Mouse (Mus musculus) gonadal fat pad, adult 2 months (tissue): ENCODE measurements around the gene Sema3g. TPM values are rescaled to one million over a fixed set of nuclear protein-coding genes. Genes with fewer than 3 reads are reported as not detected.

Experiments used
- DNase-seq: peaks from one replicate; pipeline ENCODE4 v3.0.0-alpha.2; 2012; ENCODE audit warnings: low read depth
- polyA plus RNA-seq: library from polyadenylated mRNA; depleted of rRNA; stranded (reverse); fragments of >200 nt; gene quantifications from 2 replicates; pipeline ENCODE4 v1.2.3, GENCODE M21; 2012; rRNA removed

Sema3g gene
- 11.8 and 13.5 TPM in 2 replicates for polyA plus RNA-seq

DNA sequence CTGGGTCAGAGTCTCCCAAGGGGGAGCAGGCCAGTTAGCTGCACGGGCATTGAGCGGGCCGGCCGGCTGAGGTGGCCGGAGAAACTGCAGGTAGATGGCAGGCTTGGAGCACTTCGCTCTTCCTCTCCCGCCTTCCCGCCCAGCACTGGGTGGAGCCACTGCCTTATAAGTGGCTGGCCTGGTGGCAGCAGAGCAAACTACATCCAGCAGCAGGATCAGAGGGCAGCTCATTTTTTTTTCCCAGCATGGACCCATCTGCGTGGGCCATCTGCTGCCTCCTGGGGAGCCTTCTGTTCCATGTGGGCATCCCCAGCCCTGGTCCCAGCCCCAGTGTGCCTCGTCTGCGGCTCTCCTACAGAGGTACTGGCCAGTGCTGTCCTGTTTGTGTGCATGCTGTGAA lies at the start of gene Sema3g:
Gene Sema3g (plus strand): TSS at position 195 of the 400 bp plus-strand sequence.
- no peak for DNase-seq

DNA sequence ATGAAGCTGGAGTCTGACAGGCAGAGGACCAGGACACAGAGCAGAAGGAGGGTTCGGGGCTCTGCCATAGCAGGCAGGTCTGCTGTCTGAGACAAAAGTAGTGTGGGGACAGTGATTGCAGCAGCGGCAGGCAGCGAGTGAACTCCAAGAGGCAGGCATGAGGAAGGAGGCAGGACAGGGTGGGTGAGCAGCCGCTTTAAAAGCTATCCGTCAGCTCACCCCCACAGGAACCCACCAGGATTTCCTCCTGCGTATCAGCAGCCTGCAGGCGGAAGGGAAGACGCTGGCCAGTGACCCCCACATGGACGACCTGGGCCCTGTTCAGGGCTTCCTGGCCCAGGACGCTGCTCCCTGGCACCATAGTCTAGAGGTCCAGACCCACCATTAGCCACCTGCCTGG lies 49.2 kb upstream of the Sema3g start, which contains the start of gene Stab1:
Gene Stab1 (minus strand): TSS at position 217 of the 400 bp plus-strand sequence.
- no peak for DNase-seq

DNA sequence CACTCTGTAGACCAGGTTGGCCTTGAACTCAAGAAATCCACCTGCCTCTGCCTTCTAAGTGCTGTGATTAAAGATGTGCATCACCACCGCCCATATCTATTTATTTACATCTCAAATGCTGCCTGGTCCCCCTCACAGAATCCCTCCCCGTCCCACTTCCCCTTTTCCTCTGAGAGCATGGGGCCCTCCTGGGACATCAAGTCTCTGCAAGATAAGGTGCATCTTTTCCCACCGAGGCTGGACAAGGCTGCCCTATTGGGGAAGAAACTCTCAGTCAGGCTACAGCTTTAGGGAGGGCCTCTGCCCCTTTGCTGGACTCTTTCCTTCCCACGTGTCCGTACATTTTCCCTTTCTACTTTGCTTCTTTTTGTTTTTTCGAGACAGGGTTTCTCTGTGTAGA lies 48.2 kb upstream of the Sema3g start:
- DNase-seq, result no peak

DNA sequence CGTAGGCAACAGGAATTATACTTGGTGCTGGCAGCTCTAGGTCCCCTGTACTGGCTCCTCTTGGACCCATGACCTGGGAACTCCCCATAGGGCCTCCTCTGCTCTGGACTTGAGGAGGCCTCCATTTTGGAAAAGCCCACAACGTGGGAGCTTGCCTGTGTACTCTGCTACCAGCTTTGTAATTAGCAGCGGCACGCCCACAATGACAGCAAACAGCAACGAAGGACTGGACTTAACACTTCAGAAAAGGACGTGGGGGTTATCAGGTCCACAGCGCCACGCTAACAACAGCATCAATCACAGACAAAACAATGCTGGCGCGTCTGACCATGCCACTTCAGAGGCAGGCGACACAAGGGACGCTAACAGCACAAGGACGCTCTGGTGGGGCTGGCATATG lies 46.7 kb upstream of the Sema3g start:
- no peak for DNase-seq

DNA sequence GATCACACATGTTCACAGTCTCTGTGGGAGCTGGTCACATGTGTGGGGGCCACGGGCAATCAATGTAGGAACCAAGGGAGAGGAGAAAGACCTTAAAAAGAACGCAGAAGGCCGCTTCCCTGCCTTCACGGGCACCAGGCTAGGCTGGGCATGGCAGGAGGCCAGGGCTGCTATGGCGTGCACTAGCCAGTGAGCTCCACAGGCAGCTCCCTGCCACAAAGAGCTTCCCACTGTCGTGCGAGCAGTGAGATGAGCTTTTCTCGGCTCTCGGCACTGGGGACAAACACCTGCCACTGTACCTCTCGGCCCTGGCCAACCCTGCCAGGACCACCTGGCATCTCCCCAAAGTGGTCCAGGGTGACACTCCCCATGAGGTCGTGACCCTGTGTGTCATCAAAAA lies 46.3 kb upstream of the Sema3g start:
- no peak for DNase-seq

DNA sequence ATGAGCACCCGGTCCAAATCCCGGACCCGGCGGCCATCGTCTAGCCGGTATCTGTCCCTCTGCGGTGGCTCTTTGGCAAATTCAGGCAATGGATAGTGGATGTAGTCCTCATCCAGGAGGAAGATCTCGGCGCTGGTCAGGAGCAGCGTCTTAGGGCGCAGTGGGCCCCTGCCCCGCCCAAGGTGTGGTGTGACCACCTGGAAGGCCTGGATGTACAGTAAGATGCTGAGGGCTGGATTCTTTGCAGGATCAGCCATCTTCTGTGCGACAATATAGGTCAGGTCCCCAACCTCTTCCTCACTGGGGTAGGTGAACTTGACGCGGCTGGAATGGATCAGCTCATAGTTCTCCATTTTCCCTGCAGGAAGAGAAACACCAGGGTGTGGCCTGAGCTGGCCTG lies 45.8 kb upstream of the Sema3g start:
- DNase-seq, result no peak

DNA sequence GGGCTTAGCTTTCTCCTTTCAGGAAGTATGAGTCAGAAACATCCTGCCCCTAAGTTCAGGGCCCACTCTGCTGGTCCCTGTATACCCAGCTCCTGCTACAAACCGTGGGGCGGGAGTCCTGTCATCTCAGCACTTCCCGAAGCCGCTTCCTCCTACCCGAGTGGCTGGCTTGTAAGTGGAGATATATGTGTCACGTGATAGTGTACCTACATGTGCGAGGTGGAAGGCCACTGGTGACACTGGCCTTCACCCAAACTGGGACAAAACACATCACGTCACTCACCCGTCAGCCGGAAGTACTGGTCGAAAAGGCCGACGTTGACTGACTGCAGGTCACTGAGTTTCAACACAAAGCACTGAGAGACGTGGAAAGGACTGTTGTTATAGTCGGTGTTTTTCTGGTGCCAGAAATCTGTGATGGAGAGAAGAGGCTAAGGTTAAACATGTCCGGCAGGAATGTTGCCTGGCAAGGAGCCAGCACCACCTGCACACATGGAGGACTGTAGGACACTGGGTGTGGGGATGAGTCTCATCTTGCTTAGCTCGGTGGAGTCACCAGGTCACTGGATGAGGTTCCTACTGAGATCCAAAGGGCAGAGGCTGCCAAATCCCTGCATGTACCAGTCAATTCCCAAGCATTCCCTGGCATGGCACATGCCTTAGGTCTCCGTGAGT lies 44.7 kb upstream of the Sema3g start:
- DNase-seq, result no peak

DNA sequence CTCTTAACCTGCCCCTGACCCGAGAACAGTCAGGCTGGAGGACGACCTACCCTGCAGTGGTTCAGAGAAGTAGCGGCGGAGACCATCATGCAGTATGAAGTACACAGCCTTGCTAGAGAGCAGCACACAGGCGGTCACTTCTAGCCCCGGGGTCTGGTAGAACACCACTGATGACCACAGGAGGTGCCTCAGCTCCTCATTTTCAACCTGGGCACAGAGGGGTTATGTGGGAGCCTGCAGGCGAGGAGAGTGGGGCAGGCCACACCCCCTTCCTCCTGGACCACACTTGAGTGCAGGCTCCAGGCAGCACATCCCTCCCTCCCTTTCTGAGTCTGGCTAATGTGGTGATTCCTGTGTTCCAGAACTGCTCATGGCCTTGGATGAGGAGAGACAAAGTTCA lies 44.1 kb upstream of the Sema3g start:
- DNase-seq, result no peak

DNA sequence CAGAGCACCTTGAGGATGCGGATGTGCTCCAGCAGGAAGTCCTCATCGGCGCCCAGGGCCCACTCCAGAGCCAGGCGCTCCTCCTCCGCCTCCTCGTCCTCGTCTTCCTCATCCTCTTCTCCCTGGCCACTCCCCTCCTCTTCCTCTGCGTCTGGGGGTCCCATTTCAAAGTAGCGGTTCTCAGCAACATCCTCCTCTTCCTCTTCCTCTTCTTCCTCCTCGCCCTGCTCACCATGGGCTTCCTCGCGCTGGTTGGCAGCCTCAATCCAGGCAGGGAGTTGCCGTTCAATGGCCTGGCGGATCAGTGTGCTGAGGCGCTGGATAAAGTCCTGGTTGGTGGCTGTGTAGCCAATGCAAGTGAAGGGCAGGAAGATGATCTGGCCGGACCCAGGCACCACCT lies 40.4 kb upstream of the Sema3g start:
- DNase-seq, result no peak

DNA sequence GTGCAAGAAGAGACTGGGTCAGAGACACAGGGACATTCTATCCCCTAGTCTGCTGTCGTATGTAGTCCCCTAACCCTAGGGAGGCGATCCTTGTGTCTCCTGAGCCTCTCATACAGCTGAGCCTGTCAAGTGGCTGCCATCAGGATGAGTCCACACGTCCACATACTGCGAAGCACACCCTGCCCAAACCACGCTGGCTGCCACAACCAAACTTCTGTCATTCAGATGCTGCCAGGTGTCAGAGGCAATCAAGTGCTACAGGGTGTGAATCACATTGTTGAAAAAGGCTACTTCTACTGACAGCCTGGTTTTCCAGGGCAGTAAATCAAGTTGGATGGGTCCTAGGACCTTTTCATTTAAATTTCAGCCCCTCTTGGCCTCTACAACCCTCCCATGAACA lies 39.9 kb upstream of the Sema3g start:
- no peak for DNase-seq

DNA sequence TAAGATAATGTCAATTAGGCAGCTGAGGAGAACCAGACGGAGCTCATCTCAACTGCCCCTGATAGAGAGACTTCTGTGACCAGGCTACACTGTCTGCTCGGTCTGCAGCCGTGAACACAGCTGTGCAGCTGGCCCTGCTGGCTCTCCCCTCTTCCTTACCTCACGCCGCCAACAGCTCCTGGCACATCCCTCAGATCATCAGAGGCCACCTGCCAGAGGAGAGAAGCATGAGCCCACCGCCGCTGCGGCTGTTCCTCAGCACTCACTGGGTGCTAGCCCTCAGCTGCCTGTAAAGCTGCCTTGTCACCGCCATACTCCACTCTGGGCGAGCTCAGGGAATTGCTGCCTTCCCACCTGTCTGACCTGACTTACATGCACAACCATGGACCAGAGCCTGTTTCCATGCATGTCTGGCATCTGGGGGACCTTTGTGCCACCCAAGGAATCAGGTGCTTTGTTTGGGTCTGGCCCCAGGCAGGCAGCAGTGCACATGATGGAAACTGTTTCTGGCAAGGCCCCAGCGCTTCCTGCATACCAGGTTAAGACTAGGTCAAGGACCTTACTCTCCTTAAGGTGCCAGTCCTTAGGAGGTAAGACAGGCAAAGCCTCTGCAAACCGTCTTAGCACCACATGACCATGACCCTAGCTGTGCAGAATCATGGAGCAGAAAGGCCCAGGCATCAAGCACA lies 37.8 kb upstream of the Sema3g start:
- no peak for DNase-seq

DNA sequence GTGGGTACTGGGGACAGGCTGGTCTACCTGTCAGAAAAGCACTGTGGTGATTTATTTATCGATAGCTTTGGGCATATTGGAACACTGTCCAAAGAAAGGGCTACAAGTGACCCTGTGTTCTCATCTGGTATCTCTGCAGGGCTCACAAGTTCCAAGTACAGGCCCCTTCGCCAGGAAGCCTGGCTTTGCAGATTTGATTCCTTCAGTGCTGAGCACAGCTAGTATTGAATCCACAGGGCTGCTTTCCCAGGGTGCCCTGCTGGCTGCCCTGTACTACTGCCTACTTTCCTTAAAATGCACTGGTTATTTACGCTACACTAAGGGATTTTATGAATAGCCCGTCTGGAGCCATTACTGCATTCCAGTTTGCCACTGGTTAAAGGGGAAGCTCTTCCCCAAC lies 36.1 kb upstream of the Sema3g start:
- DNase-seq, result no peak

DNA sequence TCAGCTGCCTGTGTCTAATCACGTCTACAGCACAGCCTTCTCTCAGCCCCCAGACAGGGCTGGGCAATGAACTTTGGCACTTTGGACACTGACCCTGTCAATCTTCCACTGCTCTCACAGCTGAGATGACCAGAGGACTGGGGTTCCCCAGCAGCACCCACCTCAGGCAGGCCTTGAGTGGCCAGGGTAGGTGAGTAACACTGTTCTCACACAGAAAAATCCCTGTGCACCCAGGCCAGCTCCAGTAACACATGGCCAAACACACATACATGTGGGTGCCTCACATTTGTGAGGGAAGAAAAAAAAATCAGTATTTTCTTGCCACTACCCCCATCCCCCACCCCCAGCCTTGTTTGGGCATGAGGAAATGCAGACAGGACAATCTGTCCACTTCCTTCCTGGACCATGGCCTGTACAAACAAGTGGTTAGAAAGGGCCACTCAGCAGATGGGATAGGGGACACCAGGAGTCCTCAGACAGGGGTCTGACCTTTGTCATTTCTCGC lies 34.8 kb upstream of the Sema3g start:
- DNase-seq, result no peak

DNA sequence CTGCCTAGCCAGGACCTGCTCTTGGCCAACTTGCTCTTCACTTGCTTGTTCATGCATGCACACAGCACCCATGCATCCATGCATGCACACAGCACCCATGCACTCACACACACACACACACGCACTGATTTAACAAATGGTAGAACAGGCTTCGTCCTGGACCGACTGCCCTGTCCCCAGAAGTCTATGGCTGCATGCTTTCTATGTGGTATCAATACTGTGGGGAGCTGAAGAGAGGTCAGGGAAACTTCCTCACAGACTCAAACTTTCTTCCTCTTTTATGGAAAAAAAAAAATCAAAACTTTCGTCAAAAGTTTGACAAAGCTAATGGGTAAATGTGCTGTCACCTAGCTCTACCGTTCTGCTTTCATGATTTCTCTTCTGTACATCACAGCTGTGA lies 34.1 kb upstream of the Sema3g start:
- no peak for DNase-seq

DNA sequence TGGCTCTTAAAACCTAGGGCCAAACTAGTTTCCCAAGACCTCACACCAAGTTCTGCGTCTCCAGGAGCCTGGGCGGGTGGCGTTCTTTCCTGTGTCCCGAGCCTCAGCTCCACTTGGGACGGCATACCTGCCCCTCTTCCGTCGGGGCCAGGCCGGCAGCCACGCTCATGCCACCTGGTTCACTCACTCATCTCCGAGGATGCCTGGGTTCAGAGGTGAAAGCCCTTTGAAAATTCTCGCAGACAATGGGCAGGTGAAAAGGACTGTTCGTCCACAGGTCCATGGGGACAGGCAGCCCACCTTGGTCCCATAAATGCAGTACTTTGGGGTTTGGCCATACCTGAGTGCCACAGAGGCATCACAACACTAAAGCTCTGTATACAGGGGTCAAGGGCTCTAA lies 33.5 kb upstream of the Sema3g start:
- DNase-seq, result no peak

DNA sequence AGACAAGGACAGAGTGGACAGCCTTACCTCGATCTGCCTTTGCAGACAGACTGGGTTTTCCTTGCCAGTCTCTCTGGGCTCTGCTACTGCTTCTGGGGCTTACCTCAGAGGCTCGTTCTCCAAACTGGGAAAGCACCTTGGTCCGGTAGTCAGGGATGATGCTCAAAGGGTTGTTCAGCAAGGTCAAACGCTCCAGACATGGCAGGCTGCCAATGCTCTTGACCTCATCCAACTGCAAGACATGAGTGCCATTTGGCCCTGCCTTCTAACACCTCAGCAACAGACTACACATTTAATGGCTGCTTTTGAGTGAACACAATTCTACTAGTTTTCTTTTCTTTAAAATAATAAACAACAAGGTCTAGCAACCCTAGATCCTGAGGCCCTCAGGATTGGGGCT lies 31.0 kb upstream of the Sema3g start:
- DNase-seq, result no peak

DNA sequence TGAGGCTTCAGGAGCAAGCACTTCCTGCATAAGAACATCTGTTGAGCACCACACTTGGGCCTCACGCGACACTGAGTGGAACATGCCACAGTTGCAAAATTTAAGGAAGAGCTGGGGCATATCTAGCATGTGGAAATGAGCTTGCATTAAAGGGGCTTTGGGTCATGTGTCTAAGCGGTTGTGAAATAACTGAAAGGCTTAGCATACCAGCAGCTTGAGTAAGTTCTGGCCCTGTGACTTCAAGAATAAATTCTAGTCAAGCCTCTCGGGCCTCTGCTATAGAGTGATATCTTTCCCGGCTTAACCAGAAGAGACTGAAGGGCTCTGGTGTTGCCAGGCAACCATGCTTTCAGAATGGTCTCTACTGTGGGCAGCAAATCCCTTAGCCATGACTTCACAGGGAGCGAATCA lies 28.9 kb upstream of the Sema3g start:
- DNase-seq, result no peak

DNA sequence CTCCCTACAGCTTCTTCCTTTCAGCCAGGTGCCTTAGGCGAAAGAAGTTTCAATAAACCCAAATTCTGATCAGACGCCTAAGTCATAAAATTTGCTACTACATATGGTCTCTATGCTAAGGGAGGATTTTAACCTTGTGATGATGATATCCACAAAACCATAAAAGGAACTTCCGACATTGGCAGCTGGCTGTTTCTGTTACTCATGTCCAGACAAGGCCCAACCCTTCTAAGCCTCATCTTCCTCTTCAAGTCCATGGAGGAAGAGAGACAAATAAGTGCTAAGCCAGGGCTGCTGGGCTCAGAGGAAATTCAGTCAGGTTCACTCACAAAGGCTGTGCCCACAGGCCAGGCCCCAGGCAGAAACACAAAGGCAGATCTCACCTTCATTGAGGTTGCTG lies 28.3 kb upstream of the Sema3g start:
- no peak for DNase-seq

DNA sequence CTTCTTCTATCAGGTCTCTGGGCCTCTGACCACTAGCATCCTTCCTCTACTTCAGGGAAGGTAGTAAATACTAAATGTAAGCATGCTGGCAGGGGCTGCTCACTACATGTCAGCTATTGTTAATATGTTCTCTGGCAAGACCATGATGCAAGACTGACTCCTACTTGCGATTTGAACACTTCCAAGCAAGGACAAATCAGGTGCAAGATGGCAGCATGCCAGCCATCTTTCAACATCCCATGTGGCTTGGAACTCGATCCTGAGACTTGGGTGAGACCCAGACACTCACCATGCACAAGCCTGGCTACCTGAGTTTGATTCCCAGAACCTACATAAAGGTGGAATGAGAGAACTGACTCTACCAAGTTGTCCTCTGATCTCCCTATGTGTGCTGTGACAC lies 25.7 kb upstream of the Sema3g start:
- peak; percentile 80 for DNase-seq

DNA sequence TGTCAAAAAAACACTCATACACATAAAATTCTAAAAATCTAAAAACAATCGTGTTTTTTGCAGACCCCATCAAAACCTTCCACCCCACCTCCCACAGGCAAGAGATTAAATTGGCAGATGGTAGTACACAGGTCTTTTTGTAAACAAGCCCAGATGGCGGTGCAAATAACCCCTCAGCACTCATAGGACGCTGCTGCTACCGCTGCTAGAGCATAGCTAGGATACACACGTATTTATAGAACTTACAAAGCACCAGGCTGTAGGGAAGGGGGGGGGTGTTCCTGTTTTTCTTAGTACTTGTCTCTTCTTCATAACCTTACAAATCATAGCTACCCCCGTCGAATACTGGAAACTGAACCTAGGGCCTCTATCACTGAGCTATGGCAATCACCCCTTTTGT lies 23.9 kb upstream of the Sema3g start:
- no peak for DNase-seq

DNA sequence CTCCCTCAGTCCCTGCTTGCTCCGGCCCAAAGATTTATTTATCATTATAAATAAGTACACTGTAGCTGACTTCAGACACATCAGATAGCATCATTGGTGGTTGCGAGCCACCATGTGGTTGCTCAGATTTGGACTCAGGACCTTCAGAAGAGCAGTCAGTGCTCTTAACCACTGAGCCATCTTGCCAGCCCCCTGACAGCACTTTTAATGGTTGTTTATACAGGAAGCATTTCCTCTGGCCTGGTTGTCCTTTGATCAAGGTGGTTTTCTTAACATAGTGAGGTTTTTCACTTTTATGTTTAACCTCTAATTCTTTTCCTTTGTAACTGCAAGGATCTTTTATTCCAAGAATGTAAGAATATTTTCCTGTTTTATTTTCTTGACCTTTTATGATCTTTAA lies 23.2 kb upstream of the Sema3g start:
- DNase-seq, result no peak

DNA sequence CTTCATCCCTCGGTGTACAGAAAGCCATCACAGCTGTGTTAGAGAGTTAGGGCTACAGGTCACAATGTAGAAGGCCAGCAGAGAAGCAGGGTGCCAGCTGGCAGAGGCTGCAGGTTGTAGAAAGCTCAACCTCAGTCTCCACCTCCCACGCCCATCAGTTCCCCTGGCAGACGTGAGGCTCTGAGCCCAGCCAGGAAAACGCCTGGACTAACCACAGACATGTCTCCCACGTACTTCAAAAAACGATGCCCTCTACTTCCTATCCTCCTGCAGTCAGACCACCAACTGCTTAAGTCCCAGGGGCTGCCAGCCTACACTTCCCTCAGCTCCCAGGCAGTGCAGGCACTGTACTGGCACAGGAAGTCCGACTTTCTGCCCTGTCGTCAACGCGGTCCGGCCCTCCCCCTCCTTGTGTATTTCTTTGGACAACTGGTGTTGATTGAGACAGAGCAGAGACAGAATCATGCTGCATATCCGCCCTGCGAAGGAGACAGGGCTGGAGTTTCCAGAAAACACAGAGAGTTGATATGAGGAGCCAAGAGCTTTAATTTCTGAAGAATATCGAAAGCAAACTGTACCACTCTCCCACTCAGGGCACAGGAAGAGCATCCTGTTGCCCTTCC lies 22.7 kb upstream of the Sema3g start:
- peak; percentile 70 for DNase-seq

DNA sequence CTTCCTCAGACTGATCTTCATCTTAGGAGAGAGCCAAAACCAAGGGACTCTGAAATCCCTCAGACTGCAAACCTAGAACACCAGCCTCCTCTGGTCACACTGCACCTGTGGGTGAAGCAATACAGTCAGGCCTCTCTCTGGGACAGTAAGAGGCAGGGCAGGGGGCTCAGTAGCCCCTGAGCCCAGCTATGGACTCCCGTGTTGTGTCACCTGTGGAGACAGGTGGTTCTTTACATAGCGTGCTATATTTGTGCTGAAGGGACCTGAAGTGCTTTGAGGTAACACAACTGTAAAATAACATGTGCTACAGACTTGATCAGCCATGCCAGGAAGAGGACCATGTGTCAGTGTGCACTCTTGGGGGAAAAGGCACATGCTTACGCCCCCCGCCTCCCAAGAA lies 22.1 kb upstream of the Sema3g start:
- no peak for DNase-seq
